25 mouse cellular contexts compared by ENCODE assay signal in genomic region chr5:139397359-139397916, GRCm38 (mm10). TPM values are rescaled to one million over a fixed set of nuclear protein-coding genes. Genes with fewer than 3 reads are reported as not detected.
DNase-seq lines count a peak whose midpoint lies in the region; ATAC-seq and TF ChIP-seq lines count a peak whose summit lies in the region.
"Had no signal": no experiment of that assay in that cellular context is flagged by ENCODE, and none has a peak within 500 bp of the region (broad histone marks: within the 10 kb centered on the region; RNA-seq: fewer than 3 reads in every experiment).

No protein-coding gene starts in this region.

- ATAC-seq in heart, embryonic 16.5 days (replicated peaks; ENCODE audit: extremely low read depth, insufficient read depth, low FRiP score): no peak
- no peak for ATAC-seq in megakaryocyte, adult 5-6 weeks (ENCODE audit: poor library complexity, severe bottlenecking)
- ATAC-seq in forebrain, embryonic 15.5 days (replicated peaks): no peak

- peak overlapping the region; percentile 58 for H3K9ac ChIP-seq in heart, embryonic 16.5 days (ENCODE audit: low read length)
- no peak overlapping the region for H3K9ac ChIP-seq in forebrain, embryonic 15.5 days (replicated peaks)
- H3K9ac ChIP-seq: hindbrain, embryonic 14.5 days; limb, embryonic 15.5 days; midbrain, embryonic 12.5 days had no signal

- no peak for DNase-seq in gastrocnemius, adult 2 months
- no peak for DNase-seq in gastrocnemius, adult 18-20 months (ENCODE audit: low spot score)
- DNase-seq in heart, postnatal 4 days: no peak
- no peak for DNase-seq in embryo, embryonic 11 days
- DNase-seq: adrenal gland, postnatal 10 days; cerebellum, adult 11 months; kidney, adult 8-10 months; kidney, postnatal 14 days; thymus, postnatal 36 days had no signal

- TF ChIP-seq CTCF in gastrocnemius, adult 2 months (IDR thresholded peaks at IDR 0.05): no peak

- WGBS in heart, embryonic 16.5 days: 80% methylated on average over 4 of the region's 4 CpGs
- WGBS in forebrain, embryonic 15.5 days: 91% methylated on average over 4 of the region's 4 CpGs

- no peaks in the 10 kb centered on the region for H3K9me3 ChIP-seq in heart, embryonic 16.5 days (replicated peaks; ENCODE audit: control insufficient read depth, low read length)
- no peaks in the 10 kb centered on the region for H3K9me3 ChIP-seq in megakaryocyte, embryonic 14.5 days
- H3K9me3 ChIP-seq in forebrain, embryonic 15.5 days: no peaks in the 10 kb centered on the region
- H3K9me3 ChIP-seq: limb, embryonic 15.5 days; midbrain, embryonic 12.5 days had no signal

- peaks cover 17% of the 10 kb centered on the region for H3K4me1 ChIP-seq in heart, embryonic 16.5 days (ENCODE audit: control insufficient read depth, insufficient read depth, low read length)
- H3K4me1 ChIP-seq in megakaryocyte, embryonic 14.5 days: peaks cover 98% of the 10 kb centered on the region
- peaks cover 4% of the 10 kb centered on the region; the same call in 1 of the 2 replicates for H3K4me1 ChIP-seq in forebrain, embryonic 15.5 days

- no peak overlapping the region for H3K4me3 ChIP-seq in gastrocnemius, adult 2 months
- no peak overlapping the region for H3K4me3 ChIP-seq in heart, embryonic 16.5 days (ENCODE audit: low read length)
- peak overlapping the region; percentile 83 for H3K4me3 ChIP-seq in megakaryocyte, embryonic 14.5 days (replicated peaks)
- H3K4me3 ChIP-seq in forebrain, embryonic 15.5 days: no peak overlapping the region
- H3K4me3 ChIP-seq: limb, embryonic 15.5 days; midbrain, embryonic 12.5 days had no signal

- peak overlapping the region; percentile 86 for H3K27ac ChIP-seq in gastrocnemius, adult 2 months
- H3K27ac ChIP-seq in heart, embryonic 16.5 days (ENCODE audit: low read length): peak overlapping the region; percentile 51
- no peak overlapping the region for H3K27ac ChIP-seq in forebrain, embryonic 15.5 days (replicated peaks)
- H3K27ac ChIP-seq: hindbrain, embryonic 14.5 days; limb, embryonic 15.5 days; midbrain, embryonic 12.5 days had no signal

- H3K36me3 ChIP-seq in heart, embryonic 16.5 days (ENCODE audit: control insufficient read depth, insufficient read depth): peaks cover 11% of the 10 kb centered on the region
- H3K36me3 ChIP-seq in megakaryocyte, embryonic 14.5 days (replicated peaks; ENCODE audit: low read length): peaks cover 86% of the 10 kb centered on the region
- H3K36me3 ChIP-seq in forebrain, embryonic 15.5 days: no peaks in the 10 kb centered on the region
- H3K36me3 ChIP-seq: midbrain, embryonic 12.5 days had no signal

- intact Hi-C loops in gastrocnemius, adult 2 months (cut with DNase I): no loop called here

- H3K4me2 ChIP-seq in heart, embryonic 16.5 days (ENCODE audit: low read depth, low read length): no peak overlapping the region; the same call in 1 of the 2 replicates
- H3K4me2 ChIP-seq in forebrain, embryonic 15.5 days (replicated peaks): no peak overlapping the region
- H3K4me2 ChIP-seq: hindbrain, embryonic 14.5 days; limb, embryonic 15.5 days; midbrain, embryonic 12.5 days had no signal

- no peaks in the 10 kb centered on the region for H3K27me3 ChIP-seq in heart, embryonic 16.5 days (ENCODE audit: control insufficient read depth, insufficient read depth, low read length)
- no peaks in the 10 kb centered on the region for H3K27me3 ChIP-seq in megakaryocyte, embryonic 14.5 days (replicated peaks)
- H3K27me3 ChIP-seq in forebrain, embryonic 15.5 days: no peaks in the 10 kb centered on the region
- H3K27me3 ChIP-seq: limb, embryonic 15.5 days; midbrain, embryonic 12.5 days; Patski had no signal

RNA-seq across cellular contexts. Expression of gene C130050O18Rik, which starts 7.6 kb away (rescaled TPM):
- under 1 TPM; 0.15 to 0.33 TPM for total RNA-seq in gastrocnemius, adult 2 months (2021)
- under 1 TPM; 0.12 to 0.21 TPM for total RNA-seq in gastrocnemius, adult 18-20 months (2021)
- 0.43 and 0.66 TPM in 2 replicates for polyA plus RNA-seq in heart, embryonic 16.5 days (2015; fragmentation: Nextera tagmentation; extraction: Ambion mirVana)
- total RNA-seq in heart, postnatal 4 days (2021): under 1 TPM; 0.47 to 0.74 TPM
- 1.8 TPM in 1 of 2 replicates, not detected in the other for polyA plus RNA-seq in megakaryocyte, embryonic 14.5 days (2012; ENCODE audit: insufficient read depth, low replicate concordance)
- 18.3 and 19.9 TPM in 2 replicates for total RNA-seq in megakaryocyte, adult 5-6 weeks (2015)
- total RNA-seq in megakaryocyte, adult 5-6 weeks (2017): 16.6 and 19.7 TPM in 2 replicates
- polyA plus RNA-seq in forebrain, embryonic 15.5 days (2015; fragmentation: Nextera tagmentation; extraction: Ambion mirVana): 0.13 and 0.20 TPM in 2 replicates
- polyA plus RNA-seq: CD4-positive, CD25-positive, alpha-beta regulatory T cell, adult 4 months had no signal

RNA-seq across cellular contexts. Expression of gene Gpr146, which starts 19.9 kb away (rescaled TPM):
- 10 to 100 TPM; 26.5 to 41.2 TPM for total RNA-seq in gastrocnemius, adult 2 months (2021)
- 10 to 100 TPM; 21.8 to 28.9 TPM for total RNA-seq in gastrocnemius, adult 18-20 months (2021)
- 17.1 and 17.2 TPM in 2 replicates for polyA plus RNA-seq in heart, embryonic 16.5 days (2015; fragmentation: Nextera tagmentation; extraction: Ambion mirVana)
- 10 to 100 TPM; 23.3 to 28.2 TPM for total RNA-seq in heart, postnatal 4 days (2021)
- 54.8 and 69.9 TPM in 2 replicates for polyA plus RNA-seq in megakaryocyte, embryonic 14.5 days (2012; ENCODE audit: insufficient read depth, low replicate concordance)
- 9.8 and 13.1 TPM in 2 replicates for total RNA-seq in megakaryocyte, adult 5-6 weeks (2015)
- 9.6 and 14.8 TPM in 2 replicates for total RNA-seq in megakaryocyte, adult 5-6 weeks (2017)
- 1.3 and 1.5 TPM in 2 replicates for polyA plus RNA-seq in forebrain, embryonic 15.5 days (2015; fragmentation: Nextera tagmentation; extraction: Ambion mirVana)

RNA-seq across cellular contexts. Expression of gene Gper1, which starts 25.5 kb away (rescaled TPM):
- 1 to 10 TPM; 1.3 to 2.7 TPM for total RNA-seq in gastrocnemius, adult 2 months (2021)
- under 1 TPM; 0.59 to 0.82 TPM for total RNA-seq in gastrocnemius, adult 18-20 months (2021)
- polyA plus RNA-seq in heart, embryonic 16.5 days (2015; fragmentation: Nextera tagmentation; extraction: Ambion mirVana): 3.0 and 4.0 TPM in 2 replicates
- total RNA-seq in heart, postnatal 4 days (2021): 1 to 10 TPM; 1.8 to 2.3 TPM
- not detected in 2 replicates for polyA plus RNA-seq in megakaryocyte, embryonic 14.5 days (2012; ENCODE audit: insufficient read depth, low replicate concordance)
- 0.07 TPM in 1 of 2 replicates, not detected in the other for total RNA-seq in megakaryocyte, adult 5-6 weeks (2015)
- 0.22 TPM in 1 of 2 replicates, not detected in the other for total RNA-seq in megakaryocyte, adult 5-6 weeks (2017)
- polyA plus RNA-seq in forebrain, embryonic 15.5 days (2015; fragmentation: Nextera tagmentation; extraction: Ambion mirVana): 7.3 and 8.2 TPM in 2 replicates
- total RNA-seq: granulocyte monocyte progenitor cell, adult 5-6 weeks had no signal
- polyA plus RNA-seq: CD4-positive, CD25-positive, alpha-beta regulatory T cell, adult 4 months had no signal

RNA-seq across cellular contexts. Expression of gene Cyp2w1, which starts 45.0 kb away (rescaled TPM):
- total RNA-seq in gastrocnemius, adult 2 months (2021): not detected
- not detected for total RNA-seq in gastrocnemius, adult 18-20 months (2021)
- not detected in 2 replicates for polyA plus RNA-seq in heart, embryonic 16.5 days (2015; fragmentation: Nextera tagmentation; extraction: Ambion mirVana)
- total RNA-seq in heart, postnatal 4 days (2021): not detected
- not detected in 2 replicates for polyA plus RNA-seq in megakaryocyte, embryonic 14.5 days (2012; ENCODE audit: insufficient read depth, low replicate concordance)
- not detected in 2 replicates for total RNA-seq in megakaryocyte, adult 5-6 weeks (2015)
- not detected in 2 replicates for total RNA-seq in megakaryocyte, adult 5-6 weeks (2017)
- polyA plus RNA-seq in forebrain, embryonic 15.5 days (2015; fragmentation: Nextera tagmentation; extraction: Ambion mirVana): not detected in 2 replicates
- total RNA-seq: adrenal gland, postnatal 10 days; ES-E14; gastrocnemius, adult 8-10 months; granulocyte monocyte progenitor cell, adult 5-6 weeks; layer of hippocampus, adult 8-10 months; left cerebral cortex, adult 18-20 months; left cerebral cortex, postnatal 36 days had no signal
- polyA plus RNA-seq: CD4-positive, CD25-positive, alpha-beta regulatory T cell, adult 4 months; hindbrain, embryonic 14.5 days; neural tube, embryonic 14.5 days; Patski had no signal

RNA-seq across cellular contexts. Expression of gene Cox19, which starts 46.2 kb away (rescaled TPM):
- total RNA-seq in gastrocnemius, adult 2 months (2021): 10 to 100 TPM; 48.7 to 69.6 TPM
- total RNA-seq in gastrocnemius, adult 18-20 months (2021): 10 to 100 TPM; 55.0 to 68.4 TPM
- polyA plus RNA-seq in heart, embryonic 16.5 days (2015; fragmentation: Nextera tagmentation; extraction: Ambion mirVana): 75.7 and 75.8 TPM in 2 replicates
- 10 to 100 TPM; 76.9 to 79.3 TPM for total RNA-seq in heart, postnatal 4 days (2021)
- 51.4 and 67.9 TPM in 2 replicates for polyA plus RNA-seq in megakaryocyte, embryonic 14.5 days (2012; ENCODE audit: insufficient read depth, low replicate concordance)
- total RNA-seq in megakaryocyte, adult 5-6 weeks (2015): 35.6 and 42.6 TPM in 2 replicates
- 20.0 and 24.6 TPM in 2 replicates for total RNA-seq in megakaryocyte, adult 5-6 weeks (2017)
- polyA plus RNA-seq in forebrain, embryonic 15.5 days (2015; fragmentation: Nextera tagmentation; extraction: Ambion mirVana): 104 and 113 TPM in 2 replicates

Comparison
In these comparisons a context has a peak if more than half of its experiments do, and no peak if none do; other contexts are left out.
1. RNA of gene C130050O18Rik, which starts 7.6 kb away (total RNA-seq): 16.6 to 19.9 TPM in megakaryocyte, adult 5-6 weeks; 0.47 to 0.74 TPM in heart, postnatal 4 days, 0.15 to 0.33 TPM in gastrocnemius, adult 2 months and 0.12 to 0.21 TPM in gastrocnemius, adult 18-20 months; every median in the first group is over 10 times any median in the second.